ENCODE assay signal across 15 mouse cellular contexts in genomic region chr13:54143788-54144187, GRCm38 (mm10). TPM values are rescaled to one million over a fixed set of nuclear protein-coding genes. Genes with fewer than 3 reads are reported as not detected.
A peak's percentile ranks its signal among the peaks of the same experiment; 100 is the strongest.
DNase-seq lines count a peak whose midpoint lies in the region; ATAC-seq lines count a peak whose summit lies in the region.
"Had no signal": no experiment of that assay in that cellular context is flagged by ENCODE, and none has a peak within 500 bp of the region (broad histone marks: within the 10 kb centered on the region; RNA-seq: fewer than 3 reads in every experiment).

No protein-coding gene starts in this region.

- H3K27me3 ChIP-seq in heart, embryonic 12.5 days (replicated peaks) = peaks cover 9% of the 10 kb centered on the region; the same call in 1 of the 2 replicates
- H3K27me3 ChIP-seq in neural tube, embryonic 11.5 days (ENCODE audit: control insufficient read depth, insufficient read depth, low read length) = no peaks in the 10 kb centered on the region
- no peaks in the 10 kb centered on the region for H3K27me3 ChIP-seq in hindbrain, embryonic 12.5 days
- H3K27me3 ChIP-seq: liver, embryonic 12.5 days had no signal

- H3K9ac ChIP-seq in heart, embryonic 12.5 days = no peak overlapping the region
- no peak overlapping the region for H3K9ac ChIP-seq in neural tube, embryonic 11.5 days (ENCODE audit: low read length)
- H3K9ac ChIP-seq in hindbrain, embryonic 12.5 days = no peak overlapping the region
- H3K9ac ChIP-seq: liver, embryonic 12.5 days had no signal

- intact Hi-C loops in heart, postnatal 14 days (cut with DNase I) = no loop called here

- no peak for DNase-seq in heart, postnatal 14 days
- peak; percentile 34 for DNase-seq in neural tube, embryonic 11.5 days (ENCODE audit: low spot score)
- DNase-seq in neural tube, embryonic 10.5 days (ENCODE audit: extremely low spot score, low spot score) = no peak
- no peak for DNase-seq in lung, adult 18-20 months
- DNase-seq: adrenal gland, adult 2 months; cerebellum, adult 2 months; kidney, adult 8-10 months; layer of hippocampus, postnatal 36 days; right cerebral cortex, postnatal 4 days had no signal

- peaks cover 16% of the 10 kb centered on the region for H3K4me1 ChIP-seq in heart, embryonic 12.5 days (replicated peaks)
- H3K4me1 ChIP-seq in neural tube, embryonic 11.5 days (ENCODE audit: control insufficient read depth, insufficient read depth, low read length) = 0 out of 2 replicates have a peak, but pooled peaks cover 3% of the 10 kb centered on the region
- H3K4me1 ChIP-seq in hindbrain, embryonic 12.5 days = peaks cover 11% of the 10 kb centered on the region
- H3K4me1 ChIP-seq: limb, embryonic 10.5 days; liver, embryonic 12.5 days had no signal

- H3K4me3 ChIP-seq in heart, embryonic 12.5 days = no peak overlapping the region
- H3K4me3 ChIP-seq in neural tube, embryonic 11.5 days (ENCODE audit: low read depth, low read length) = no peak overlapping the region
- H3K4me3 ChIP-seq in hindbrain, embryonic 12.5 days = no peak overlapping the region
- H3K4me3 ChIP-seq: limb, embryonic 10.5 days; liver, embryonic 12.5 days had no signal

- ATAC-seq in heart, embryonic 12.5 days (ENCODE audit: insufficient number of reproducible peaks, low FRiP score) = no peak
- peak; percentile 50; the same call in 1 of the 2 replicates for ATAC-seq in neural tube, embryonic 11.5 days (ENCODE audit: insufficient read depth, low FRiP score, low TSS enrichment)
- ATAC-seq in hindbrain, embryonic 12.5 days (ENCODE audit: low FRiP score) = peak; percentile 78
- no peak for ATAC-seq in granulocyte monocyte progenitor cell, adult 5-6 weeks (replicated peaks; ENCODE audit: poor library complexity, severe bottlenecking)
- ATAC-seq: liver, embryonic 12.5 days had no signal

- H3K36me3 ChIP-seq in heart, embryonic 12.5 days = no peaks in the 10 kb centered on the region
- no peaks in the 10 kb centered on the region for H3K36me3 ChIP-seq in neural tube, embryonic 11.5 days (ENCODE audit: control insufficient read depth, insufficient read depth, low read length)
- H3K36me3 ChIP-seq in hindbrain, embryonic 12.5 days = no peaks in the 10 kb centered on the region
- H3K36me3 ChIP-seq: G1E; limb, embryonic 10.5 days; liver, embryonic 12.5 days had no signal

- H3K4me2 ChIP-seq in heart, embryonic 12.5 days = peak overlapping the region; percentile 38; the same call in 1 of the 2 replicates
- H3K4me2 ChIP-seq in neural tube, embryonic 11.5 days (ENCODE audit: low read depth) = no peak overlapping the region
- peak overlapping the region; percentile 21; the same call in 1 of the 2 replicates for H3K4me2 ChIP-seq in hindbrain, embryonic 12.5 days (replicated peaks)
- H3K4me2 ChIP-seq: liver, embryonic 12.5 days had no signal

- 10% methylated on average over 5 of the region's 5 CpGs for WGBS in heart, embryonic 12.5 days
- 48% methylated on average over 5 of the region's 5 CpGs for WGBS in neural tube, embryonic 11.5 days
- WGBS in hindbrain, embryonic 12.5 days = 25% methylated on average over 5 of the region's 5 CpGs

- H3K9me3 ChIP-seq in heart, embryonic 12.5 days (replicated peaks) = peaks cover 12% of the 10 kb centered on the region
- no peaks in the 10 kb centered on the region for H3K9me3 ChIP-seq in neural tube, embryonic 11.5 days (ENCODE audit: control insufficient read depth, low read length)
- 0 out of 2 replicates have a peak, but pooled peaks cover 5% of the 10 kb centered on the region for H3K9me3 ChIP-seq in hindbrain, embryonic 12.5 days (replicated peaks)
- H3K9me3 ChIP-seq: limb, embryonic 10.5 days; liver, embryonic 12.5 days had no signal

- no peak overlapping the region for H3K27ac ChIP-seq in heart, embryonic 12.5 days (ENCODE audit: poor library complexity, severe bottlenecking)
- H3K27ac ChIP-seq in neural tube, embryonic 11.5 days (ENCODE audit: low read depth, low read length) = no peak overlapping the region
- H3K27ac ChIP-seq in hindbrain, embryonic 12.5 days = peak overlapping the region; percentile 60
- H3K27ac ChIP-seq: limb, embryonic 10.5 days; liver, embryonic 12.5 days had no signal

RNA-seq across cellular contexts. Expression of gene Hrh2, which starts 48.1 kb away (rescaled TPM):
- not detected in 2 replicates for polyA plus RNA-seq in heart, embryonic 12.5 days (2016; fragmentation: Nextera tagmentation; extraction: Ambion mirVana)
- total RNA-seq in heart, postnatal 14 days (2021) = under 1 TPM; 0.07 to 0.10 TPM
- polyA plus RNA-seq in neural tube, embryonic 11.5 days (2014; fragmentation: Nextera tagmentation; extraction: Ambion mirVana) = not detected in 2 replicates
- polyA plus RNA-seq in hindbrain, embryonic 12.5 days (2016; fragmentation: Nextera tagmentation; extraction: Ambion mirVana) = 0.12 and 0.22 TPM in 2 replicates
- 6.0 and 6.8 TPM in 2 replicates for total RNA-seq in granulocyte monocyte progenitor cell, adult 5-6 weeks (2014; fragmentation: Nextera tagmentation)
- total RNA-seq in granulocyte monocyte progenitor cell, adult 5-6 weeks (2017) = 2.2 and 4.4 TPM in 2 replicates
- polyA plus RNA-seq: G1E had no signal

Comparison
In these comparisons a context has a peak if more than half of its experiments do, and no peak if none do; other contexts are left out.
1. ATAC-seq: peak in neural tube, embryonic 11.5 days (single experiment) and hindbrain, embryonic 12.5 days (single experiment); none in heart, embryonic 12.5 days (single experiment) and granulocyte monocyte progenitor cell, adult 5-6 weeks (single experiment).